Mouse (Mus musculus) central nervous system, embryonic 14 days (tissue): ENCODE measurements around the gene Gal3st2. TPM values are rescaled to one million over a fixed set of nuclear protein-coding genes. Genes with fewer than 3 reads are reported as not detected.

Experiments used
- polyA plus RNA-seq: library from polyadenylated mRNA; depleted of rRNA; stranded (reverse); fragments of >200 nt; gene quantifications from 2 replicates; pipeline ENCODE4 v1.2.3, GENCODE M21; 2012; rRNA removed

The Gal3st2 gene
- polyA plus RNA-seq: 0.09 TPM in 1 of 2 replicates, not detected in the other

GRCm38 (mm10) chr1:93861048-93861447, at the start of gene Gal3st2:
Gene Gal3st2 (plus strand): TSS chr1:93861306.

GRCm38 (mm10) chr1:93824609-93825008, 36.5 kb upstream of the Gal3st2 start, which contains the start of gene D2hgdh:
Gene D2hgdh (plus strand): TSS chr1:93824909.

GRCm38 (mm10) chr1:93918011-93918410, 56.9 kb downstream of the Gal3st2 start, which contains the start of gene Gal3st2b:
Gene Gal3st2b (plus strand): TSS chr1:93918311.

Other genes starting within 250 kb of the Gal3st2 start
- 320 and 324 TPM in 2 replicates for gene Stk25, start 202.6 kb upstream of the Gal3st2 start, polyA plus RNA-seq
- gene Bok, start 175.6 kb upstream of the Gal3st2 start, polyA plus RNA-seq: 52.9 and 57.9 TPM in 2 replicates
- gene Atg4b, start 109.8 kb upstream of the Gal3st2 start, polyA plus RNA-seq: 79.4 and 85.0 TPM in 2 replicates
- gene Thap4, start 106.4 kb upstream of the Gal3st2 start, polyA plus RNA-seq: 41.7 and 52.5 TPM in 2 replicates
- gene Dtymk, start 59.4 kb upstream of the Gal3st2 start, polyA plus RNA-seq: 206 and 225 TPM in 2 replicates
- 10.1 and 11.2 TPM in 2 replicates for gene Ing5, start 57.3 kb upstream of the Gal3st2 start, polyA plus RNA-seq
- 20.7 and 23.5 TPM in 2 replicates for gene D2hgdh, start 36.4 kb upstream of the Gal3st2 start, polyA plus RNA-seq
- not detected in 2 replicates for gene Gal3st2b, start 57.0 kb downstream of the Gal3st2 start, polyA plus RNA-seq
- not detected in 2 replicates for gene Gal3st2c, start 129.2 kb downstream of the Gal3st2 start, polyA plus RNA-seq
- 0.01 TPM in 1 of 2 replicates, not detected in the other for gene Neu4, start 159.1 kb downstream of the Gal3st2 start, polyA plus RNA-seq
- gene Pdcd1, start 191.2 kb downstream of the Gal3st2 start, polyA plus RNA-seq: 0.05 and 0.09 TPM in 2 replicates